Mouse (Mus musculus) gastrocnemius, postnatal 4 days (tissue): Measurements from ENCODE around the gene Tspan1. TPM values are rescaled to one million over a fixed set of nuclear protein-coding genes. Genes with fewer than 3 reads are reported as not detected.

Experiments used
- DNase-seq, 2 experiments: peaks; one replicate each; pipeline ENCODE4 v3.0.0; 2021 to 2022; ENCODE audit warnings: low spot score in 2 of 2, mixed read lengths in 2 of 2
- long read RNA-seq, 2 experiments: library from polyadenylated mRNA; stranded (forward); transcript quantifications; one replicate each; pipeline ENCODE4 v2.0.0; 2021
- total RNA-seq, 2 experiments: library from RNA; stranded (reverse); gene quantifications; 2 replicates each; pipeline ENCODE4 v1.2.3; 2021

Gene Tspan1
- not detected for total RNA-seq
- long read RNA-seq, experiment 1, result 0 reads
- long read RNA-seq, experiment 2, result 0 reads

DNA sequence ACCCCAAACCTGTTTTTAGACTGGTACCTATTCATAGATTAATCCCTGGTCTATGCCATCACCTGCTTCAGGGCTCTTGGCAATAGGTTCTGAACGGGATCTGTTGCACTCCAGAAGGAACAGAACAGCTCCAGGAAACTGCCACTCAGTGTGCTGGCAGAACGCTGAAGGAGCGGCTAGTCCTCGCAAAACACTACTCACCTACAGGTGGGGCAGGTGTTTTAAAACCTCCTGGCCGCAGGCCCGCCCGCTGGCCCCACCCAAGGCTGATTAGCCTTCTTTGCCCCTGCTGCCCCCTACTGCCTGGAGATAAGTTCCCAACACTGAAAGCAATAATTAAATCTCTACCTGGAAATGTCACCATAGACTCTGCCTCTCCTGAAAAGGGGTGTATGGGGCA is at the start of gene Tspan1:
Tspan1 (minus strand) TSS at position 198 of the 400 bp plus-strand sequence.
- DNase-seq, result no peak

DNA sequence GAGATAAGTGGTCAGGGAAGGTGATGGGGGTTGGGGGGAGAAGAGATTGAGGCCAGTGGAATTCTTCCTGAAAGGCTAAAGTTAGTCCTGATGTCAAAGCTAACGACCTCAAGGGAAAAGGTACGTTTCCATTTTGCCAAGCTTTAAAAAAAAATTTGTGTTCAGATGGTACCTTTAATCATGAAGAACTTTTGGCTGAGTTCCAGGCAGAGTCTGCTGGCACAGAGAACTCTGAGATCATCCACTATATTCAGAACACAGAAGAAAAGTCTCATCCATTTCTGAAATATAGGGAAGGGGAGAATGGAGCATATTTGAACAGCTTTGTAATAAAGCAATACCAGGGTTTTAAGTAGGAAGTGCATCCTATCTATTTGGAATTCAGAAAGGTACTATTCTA is 49.6 kb upstream of the Tspan1 start:
- no peak for DNase-seq

DNA sequence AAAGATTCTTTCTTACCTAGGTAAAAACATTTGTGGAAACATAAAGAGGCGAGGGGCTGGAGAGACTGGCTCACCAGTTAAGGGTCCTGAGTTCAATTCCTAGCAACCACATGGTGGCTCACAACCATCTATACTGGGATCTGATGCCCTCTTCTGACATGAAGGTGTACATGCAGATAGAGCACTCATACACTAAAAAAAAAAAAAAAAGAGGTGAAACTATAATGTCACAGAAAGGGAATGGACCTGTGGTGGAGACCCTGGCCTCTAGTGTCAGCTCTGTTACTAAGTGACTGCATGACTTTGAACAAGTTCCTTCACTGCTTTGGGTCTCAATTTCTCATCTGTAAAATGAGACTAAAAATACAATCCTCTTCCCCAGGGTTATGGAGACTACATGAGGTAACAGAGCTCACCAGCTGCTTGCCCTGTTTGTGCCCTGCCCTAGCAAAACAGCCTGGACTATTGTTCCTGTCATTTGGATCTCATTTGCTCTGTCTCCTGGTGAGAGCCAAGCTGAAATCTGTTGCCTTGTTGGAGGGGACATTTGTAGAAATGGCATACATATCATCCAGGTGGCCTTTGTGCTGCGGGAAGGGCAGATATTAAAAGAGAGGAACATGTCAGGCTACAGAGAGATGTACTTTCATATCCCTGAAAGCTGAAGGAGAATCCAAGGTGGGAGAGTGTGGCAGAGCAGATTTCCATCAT is 48.6 kb upstream of the Tspan1 start:
- no peak for DNase-seq

DNA sequence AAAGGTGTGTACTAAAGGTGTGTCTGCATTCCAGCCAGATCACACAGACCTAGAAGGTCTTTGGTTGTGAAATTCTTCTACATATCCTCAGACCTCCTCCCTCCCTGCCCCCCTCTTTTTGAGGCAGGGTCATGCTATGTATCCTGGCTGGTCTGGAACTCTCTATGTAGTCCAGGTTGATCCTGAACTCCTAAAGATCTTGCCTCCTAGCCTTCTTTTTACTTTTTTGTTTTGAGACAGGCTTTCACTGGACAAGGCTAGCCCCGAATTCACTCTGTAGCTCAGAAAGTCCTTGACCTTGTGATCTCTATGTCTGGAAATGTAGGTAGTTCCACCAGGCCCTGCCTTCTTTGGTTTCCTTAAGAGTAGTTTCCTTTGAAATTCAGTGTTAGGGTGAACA is 41.5 kb upstream of the Tspan1 start:
- no peak for DNase-seq

DNA sequence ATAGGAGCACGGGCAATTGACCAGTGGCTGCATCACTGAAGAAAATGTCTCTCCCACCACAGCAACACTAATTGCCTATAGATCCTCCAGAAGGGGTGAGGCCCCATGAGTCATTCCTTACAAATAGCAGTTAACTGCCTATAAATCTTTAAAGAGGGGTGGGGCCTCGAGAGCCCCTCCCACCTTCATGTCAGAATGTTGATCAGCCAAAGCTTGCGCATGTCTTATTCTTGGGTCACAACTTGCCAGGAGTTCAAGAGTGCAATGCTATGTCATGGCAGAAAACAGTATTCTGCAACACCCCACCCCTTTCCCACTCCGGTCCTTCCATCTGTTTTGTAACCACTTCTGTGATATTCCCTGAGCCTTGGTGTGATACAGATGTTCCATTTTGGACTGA is 39.1 kb upstream of the Tspan1 start:
- DNase-seq, result no peak

DNA sequence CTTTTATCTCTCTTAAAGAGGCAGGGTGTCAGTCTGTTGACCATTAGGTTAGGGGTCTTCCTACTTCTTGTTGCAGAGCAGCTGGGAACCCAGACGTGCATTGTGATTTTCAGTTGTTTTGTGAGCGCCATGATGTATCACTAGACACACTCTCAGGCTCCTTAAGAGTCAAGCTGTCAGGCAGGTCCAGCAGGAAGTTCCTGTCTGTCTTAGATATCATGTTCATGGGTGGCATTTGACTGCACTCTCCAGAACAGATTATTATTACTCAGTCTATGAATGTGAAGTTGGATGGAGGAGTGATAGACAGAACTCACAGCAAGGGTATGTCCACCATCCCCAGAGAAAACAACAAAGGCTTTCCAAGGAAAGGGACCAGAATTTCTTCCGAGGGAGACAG is 37.0 kb upstream of the Tspan1 start:
- DNase-seq, result no peak

DNA sequence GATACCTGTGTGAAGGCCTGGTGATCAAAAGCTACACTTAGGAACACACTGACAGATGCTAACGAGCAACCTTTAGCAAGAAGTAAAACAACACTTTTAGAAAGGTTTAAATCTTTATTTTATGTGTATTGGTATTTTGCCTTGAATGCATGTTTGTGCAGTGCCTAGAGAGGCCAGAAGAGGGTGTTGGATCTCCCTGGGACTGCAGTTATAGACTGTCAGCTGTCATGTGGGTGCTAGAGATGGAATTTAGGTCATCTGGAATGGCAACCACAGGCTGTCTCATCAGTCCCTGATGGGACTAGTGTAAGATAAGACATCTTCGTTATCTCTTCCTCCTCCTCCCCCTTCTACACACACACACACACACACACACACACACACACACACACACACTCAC is 31.0 kb upstream of the Tspan1 start:
- no peak for DNase-seq

DNA sequence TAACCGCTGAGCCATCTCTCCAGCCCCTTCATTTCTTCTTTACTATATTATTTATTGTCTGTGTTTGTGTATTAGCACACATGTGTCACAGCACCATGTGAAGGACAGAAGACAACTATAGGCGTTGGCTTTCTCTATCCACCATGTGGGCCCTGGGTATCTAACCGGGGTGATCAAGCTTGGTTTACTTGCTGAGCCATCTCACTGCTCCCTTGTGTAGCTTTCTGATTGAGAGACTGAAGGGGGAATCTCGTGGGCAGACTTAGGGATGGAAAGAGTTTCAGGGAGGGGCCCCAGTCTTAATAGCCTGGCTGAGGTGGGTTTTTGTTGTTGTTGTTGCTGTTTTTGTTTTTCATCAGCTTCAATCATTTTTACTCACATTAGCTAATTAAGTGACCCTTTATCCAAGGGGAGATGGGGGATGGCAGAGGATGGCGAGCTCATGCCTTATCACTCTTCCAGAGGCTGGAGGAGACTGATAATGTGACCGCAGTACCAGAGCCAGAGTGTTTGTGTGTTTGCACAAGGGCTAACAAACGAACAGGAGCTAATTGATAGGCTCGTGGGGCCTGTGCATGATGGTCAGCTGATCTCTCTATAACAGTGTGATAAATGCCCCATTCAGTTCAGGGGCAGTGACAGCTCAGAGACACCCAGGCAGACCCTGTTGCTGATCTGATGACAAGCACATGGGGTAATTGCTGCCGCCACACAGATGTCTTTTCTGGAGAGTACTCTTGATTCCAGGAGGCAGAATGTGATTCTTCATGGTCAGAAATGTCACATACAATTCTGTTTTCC is 26.4 kb upstream of the Tspan1 start:
- DNase-seq, result no peak

DNA sequence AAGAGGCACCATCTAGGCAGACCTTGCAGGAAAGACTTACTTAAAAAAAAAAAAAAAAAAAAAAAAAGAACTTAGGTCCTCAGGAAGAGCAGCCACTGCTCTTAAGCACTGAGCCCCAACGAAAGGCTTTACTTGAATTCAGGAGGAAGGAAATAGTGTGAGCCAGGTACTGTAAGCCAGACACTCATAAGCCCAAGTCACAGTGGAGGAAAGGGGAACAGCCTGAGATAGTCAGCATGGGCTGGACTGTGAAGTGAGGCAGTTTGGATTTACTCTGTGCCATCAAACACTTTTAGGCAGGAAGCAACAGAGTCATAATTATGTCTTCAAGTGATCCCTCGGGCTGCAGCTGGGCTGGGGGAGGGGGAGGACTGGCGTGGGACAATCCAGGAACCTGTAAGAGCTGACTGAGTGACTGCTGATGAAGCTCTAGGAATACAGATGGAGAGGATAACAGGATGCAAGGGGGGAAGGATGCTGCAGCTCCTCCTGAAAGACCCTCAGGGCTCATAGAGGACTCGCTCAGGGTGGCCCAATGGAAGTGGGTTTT is 25.0 kb upstream of the Tspan1 start:
- no peak for DNase-seq

DNA sequence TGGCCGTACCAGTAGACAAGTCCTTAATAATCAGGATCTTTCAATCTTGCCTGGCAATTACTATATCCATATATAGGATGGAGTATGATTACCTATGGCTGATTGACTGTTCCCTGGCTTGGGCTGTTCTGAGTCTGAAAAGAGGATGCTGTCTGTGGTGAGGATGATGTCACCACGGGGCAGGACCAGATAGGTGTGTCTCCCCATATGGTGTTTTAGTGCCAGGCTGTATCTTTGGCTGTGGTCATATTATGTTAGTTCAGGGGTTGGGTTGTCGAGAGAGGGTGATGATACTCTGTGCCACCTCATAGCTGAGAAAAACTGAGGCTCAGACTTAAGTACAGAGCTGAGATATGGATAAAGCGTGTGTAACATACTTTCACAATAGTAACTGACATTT is 17.7 kb upstream of the Tspan1 start:
- no peak for DNase-seq

DNA sequence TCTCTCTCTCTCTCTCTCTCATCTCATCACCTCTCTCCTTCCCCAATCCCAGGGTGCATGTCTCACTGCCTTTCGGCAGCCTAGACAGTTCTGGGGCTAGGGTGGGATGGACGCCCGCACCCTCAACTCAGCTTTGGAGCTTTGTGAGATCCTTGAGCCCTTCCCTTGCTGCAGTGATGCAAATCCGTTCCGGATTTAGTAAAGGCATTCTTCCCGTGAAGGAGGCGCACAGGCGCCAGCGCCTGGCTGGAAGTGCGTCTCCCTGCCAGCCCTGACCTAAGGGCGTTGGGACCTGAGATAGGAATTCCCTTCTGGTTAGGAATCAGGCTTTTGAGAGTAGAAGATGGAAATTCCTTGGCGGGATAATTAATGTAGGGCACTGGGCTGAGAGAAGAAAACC is 15.3 kb upstream of the Tspan1 start:
- DNase-seq, result no peak

DNA sequence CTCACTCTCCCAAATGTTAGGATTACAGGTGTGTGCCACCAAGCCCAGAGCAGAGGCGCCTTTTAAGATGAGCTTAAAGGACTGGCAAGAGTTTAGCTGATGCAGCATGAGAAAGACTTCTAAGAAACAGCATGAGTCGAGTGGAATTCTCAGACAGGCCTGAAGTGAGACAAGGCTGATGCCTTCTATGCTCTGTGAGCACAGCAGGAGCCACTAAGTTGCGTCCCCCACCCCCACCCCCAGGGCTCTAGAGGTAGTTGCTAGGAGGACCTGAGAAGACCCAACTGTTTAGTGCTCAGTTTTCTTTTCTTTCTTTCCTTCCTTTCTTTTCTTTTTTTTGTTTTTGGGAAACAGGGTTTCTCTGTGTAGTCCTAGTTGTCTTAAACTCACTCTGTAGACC is 14.7 kb upstream of the Tspan1 start:
- DNase-seq, result no peak

DNA sequence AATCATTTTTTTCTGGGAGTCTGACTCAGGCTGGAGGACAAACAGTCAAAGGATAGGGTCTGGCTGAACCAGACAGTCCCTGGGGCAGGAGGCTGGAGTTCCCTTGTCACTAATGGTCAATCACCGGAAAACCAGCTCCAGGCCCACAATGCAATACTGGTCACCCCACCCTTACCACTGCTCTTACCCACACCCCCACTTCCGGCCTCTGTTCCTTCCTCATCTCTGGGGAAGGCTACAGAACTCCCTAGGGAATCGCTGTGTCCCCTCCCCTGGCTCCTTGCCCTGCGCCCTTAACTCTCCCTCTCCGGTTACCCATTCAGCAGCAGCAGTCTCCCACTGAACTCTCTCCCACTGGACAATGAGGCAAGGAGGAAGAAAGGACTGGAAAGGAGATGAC is 9.7 kb upstream of the Tspan1 start:
- peak in 1 of 2 experiments; percentile 39 for DNase-seq

DNA sequence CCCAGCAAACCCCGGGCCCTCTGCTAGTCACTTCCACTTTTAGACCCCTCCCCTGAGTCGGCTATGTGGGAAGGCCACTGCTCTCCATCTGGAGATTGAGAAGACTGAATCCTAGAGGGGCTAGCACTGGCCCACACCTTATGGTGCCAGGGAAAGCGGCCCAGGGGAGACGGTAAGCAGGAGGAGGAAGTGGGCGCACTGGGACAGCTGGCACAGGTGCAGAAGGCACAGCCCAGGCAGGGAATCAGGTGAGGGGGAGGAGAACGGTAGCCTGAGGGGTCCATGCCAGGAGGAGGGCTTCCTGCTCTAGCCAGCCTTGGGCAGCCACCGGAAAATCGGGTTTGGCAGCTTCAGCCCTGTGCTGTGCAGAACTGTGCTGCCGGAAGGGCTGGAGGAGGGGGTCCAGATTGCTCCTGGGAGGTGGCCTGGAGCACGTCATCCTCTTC is 9.2 kb upstream of the Tspan1 start:
- peak in 1 of 2 experiments; percentile 52 for DNase-seq

DNA sequence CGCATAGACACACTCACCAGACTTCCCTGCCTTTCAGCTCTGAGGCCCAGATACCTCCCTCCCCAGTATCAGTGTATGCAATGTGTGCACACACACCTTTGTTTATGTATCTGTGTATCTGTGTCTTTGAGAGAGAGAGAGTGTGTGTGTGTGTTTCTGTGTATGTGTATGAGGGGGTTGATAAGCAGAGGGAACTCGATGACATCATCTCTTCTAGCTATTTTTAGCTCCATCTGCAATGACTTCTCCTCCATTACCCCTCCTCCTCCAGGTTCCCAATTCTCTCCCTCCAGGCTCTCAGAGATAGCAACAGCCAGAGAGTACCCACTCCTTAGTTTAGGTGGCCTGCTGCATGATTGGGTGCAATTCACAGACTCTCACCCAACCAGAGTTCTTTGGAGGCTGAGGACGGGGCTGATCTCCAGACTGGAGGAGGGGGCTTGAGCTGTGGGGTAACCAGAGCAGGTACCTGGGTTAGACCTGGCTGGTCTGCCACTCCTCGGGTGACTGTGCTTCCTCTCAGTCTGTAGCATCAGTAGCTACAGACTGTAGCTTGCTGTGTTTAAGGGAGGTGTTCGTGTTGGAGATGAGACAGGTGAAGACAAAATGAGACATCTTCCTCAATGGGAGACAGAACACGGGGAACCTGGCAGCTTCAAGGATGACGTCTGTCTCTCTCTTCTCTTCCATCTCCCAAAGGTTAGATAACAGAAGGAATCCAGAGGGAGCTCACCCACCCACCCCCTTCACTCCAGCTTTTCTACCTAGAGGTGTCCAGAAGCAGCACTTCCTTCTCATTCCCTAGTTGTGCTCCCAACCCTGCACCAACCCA is 8.5 kb upstream of the Tspan1 start:
- no peak for DNase-seq

DNA sequence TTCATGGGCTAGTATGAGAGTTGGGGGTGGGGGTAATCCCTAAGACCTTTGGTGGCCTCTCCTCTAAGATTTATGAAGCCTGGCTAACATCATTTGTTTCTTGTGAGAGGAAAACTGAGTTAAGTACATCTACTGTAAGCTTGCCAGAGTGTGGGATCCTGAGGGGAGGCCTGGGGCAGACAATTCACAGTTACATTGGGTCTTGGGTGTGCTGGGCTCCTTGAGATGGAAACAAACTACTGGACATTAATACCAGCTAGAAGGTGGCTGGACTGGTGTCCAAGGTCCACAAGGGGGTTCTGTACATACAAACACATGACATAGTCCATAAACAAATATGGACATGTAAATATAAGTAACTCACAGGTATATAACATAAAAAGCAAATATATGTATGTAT is 7.7 kb upstream of the Tspan1 start:
- no peak for DNase-seq

DNA sequence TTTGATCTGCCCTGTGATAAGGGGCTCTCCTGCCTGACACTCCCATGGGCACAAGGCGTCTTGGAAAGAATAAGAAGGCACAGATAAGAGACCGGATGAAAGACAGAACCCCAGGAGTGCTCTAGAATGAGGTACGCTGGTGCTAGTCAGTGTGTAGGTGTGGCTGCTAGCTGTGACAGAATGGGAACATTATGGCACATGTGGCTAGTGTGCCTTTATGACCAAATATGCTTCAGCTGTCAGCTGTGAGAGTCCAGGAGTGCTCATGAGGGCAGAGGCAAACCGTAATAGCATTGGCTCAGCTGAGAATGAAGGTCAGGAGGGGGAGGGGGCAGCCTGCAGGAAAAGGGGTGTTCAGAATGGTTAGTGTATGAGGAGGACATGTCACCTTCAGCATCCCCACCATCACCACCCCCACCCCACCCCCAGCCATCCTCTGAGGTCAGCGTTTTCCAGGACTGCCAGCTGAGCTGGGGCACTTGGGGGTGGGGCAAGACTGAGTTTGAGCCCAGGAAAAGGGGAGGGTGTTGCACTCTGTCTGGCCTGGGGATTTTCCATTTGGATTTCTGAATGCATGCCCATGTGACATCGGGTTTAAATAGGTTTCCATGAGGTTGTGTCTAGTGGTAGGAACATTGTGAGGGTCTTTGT is 7.2 kb upstream of the Tspan1 start:
- DNase-seq, result no peak

DNA sequence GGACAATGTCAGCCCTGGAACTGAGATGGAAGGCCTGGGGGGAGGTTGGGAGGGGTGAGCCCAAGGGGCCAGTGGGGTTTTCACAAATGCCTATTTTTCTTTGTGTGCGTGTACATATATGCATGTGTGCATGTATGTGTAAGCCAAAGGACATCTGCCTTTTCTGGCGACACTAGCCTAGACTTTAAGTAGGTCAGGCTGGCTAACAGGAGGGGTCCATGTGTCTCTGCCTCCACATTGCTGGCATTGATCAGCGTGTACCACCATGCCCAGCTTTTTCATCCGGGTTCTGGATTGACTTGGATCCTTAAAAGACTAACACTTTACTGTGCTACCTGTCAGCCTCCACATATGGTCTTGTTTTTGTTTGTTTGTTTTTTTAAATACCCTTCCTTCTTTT is 6.4 kb upstream of the Tspan1 start:
- no peak for DNase-seq

DNA sequence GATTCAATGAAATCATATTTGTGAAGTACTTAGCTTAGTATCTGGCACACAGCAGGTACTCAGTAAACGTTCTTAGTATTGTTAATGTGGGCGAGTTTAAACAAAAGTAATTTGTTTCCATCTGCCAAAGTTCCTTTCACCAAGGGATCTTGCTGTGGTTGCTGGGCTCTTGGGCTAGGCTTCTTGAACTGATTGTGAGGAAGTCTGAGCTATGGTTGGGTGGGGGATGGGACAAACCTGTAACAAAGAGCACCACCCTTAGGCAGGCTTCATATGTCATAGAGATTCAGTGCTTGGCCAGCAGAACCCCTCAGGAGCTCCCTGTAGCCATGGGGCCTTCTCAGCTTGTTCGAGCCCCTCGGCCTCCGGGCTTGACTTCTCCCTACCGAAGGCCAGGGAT is 5.7 kb upstream of the Tspan1 start, which contains the start of the genes 1700042G07Rik and Gm49337:
1700042G07Rik (plus strand) TSS at position 301 of the 400 bp plus-strand sequence.
Gm49337 (plus strand) TSS at position 313 of the 400 bp plus-strand sequence.
- no peak for DNase-seq

DNA sequence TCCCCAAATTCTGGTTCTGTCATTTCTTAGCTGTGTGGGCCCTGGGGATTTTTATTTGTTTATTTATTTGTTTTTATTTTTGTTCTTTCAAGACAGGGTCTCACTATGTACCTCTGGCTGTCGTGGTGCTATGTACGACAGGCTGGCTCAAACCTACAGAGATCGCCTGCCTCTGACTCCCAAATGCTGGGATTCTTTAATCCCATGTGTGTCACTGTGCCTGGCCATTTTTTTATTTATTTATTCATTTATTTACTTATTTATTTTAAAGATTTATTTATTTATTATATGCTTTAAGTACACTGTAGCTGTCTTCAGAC is 1.9 kb upstream of the Tspan1 start:
- no peak for DNase-seq
